Mouse (Mus musculus): ENCODE data around the gene Exosc7.

- no peak for TF ChIP-seq POLR2A (IDR thresholded peaks at IDR 0.05; ENCODE audit: insufficient read depth, low read length)
- TF ChIP-seq EP300 (IDR thresholded peaks at IDR 0.05; ENCODE audit: insufficient read depth, low read depth, low read length), result no peak
- TF ChIP-seq CTCF (IDR thresholded peaks at IDR 0.05; ENCODE audit: low read depth, low read length), result no peak
Measured at GRCm38 (mm10) chr9:123127663-123128062, 14.6 kb downstream of the Exosc7 start.

Data from ES-Bruce4 (cell line).